Mouse (Mus musculus): Measurements from ENCODE around the gene Afmid. TPM values are rescaled to one million over a fixed set of nuclear protein-coding genes. Genes with fewer than 3 reads are reported as not detected.

Afmid gene
- polyA plus RNA-seq, 1 experiment from 2014 or later, result 5.7 TPM

- DNase-seq (ENCODE audit: low spot score) (no peak), ATAC-seq (no peak)
- WGBS, result 10% methylated on average over 8 of the region's 8 CpGs
- no peak overlapping the region for H3K27ac ChIP-seq (ENCODE audit: low read depth, low read length)
- H3K4me3 ChIP-seq (ENCODE audit: low read depth, low read length), result no peak overlapping the region
- H3K9me3 ChIP-seq (replicated peaks; ENCODE audit: control insufficient read depth, low read length), result no peaks in the 10 kb centered on the region
- no peaks in the 10 kb centered on the region for H3K36me3 ChIP-seq (ENCODE audit: control insufficient read depth, insufficient read depth, low read length)
- no peak overlapping the region for H3K4me2 ChIP-seq (ENCODE audit: low read length)
- no peak overlapping the region for H3K9ac ChIP-seq (ENCODE audit: low read length)
- peaks cover 14% of the 10 kb centered on the region; the same call in 1 of the 2 replicates for H3K27me3 ChIP-seq (replicated peaks; ENCODE audit: control insufficient read depth, insufficient read depth, low read length)
- H3K4me1 ChIP-seq (ENCODE audit: control insufficient read depth, insufficient read depth, low read length), result peaks cover 10% of the 10 kb centered on the region; the same call in 1 of the 2 replicates
Observed at GRCm38 (mm10) chr11:117881787-117882186, 56.1 kb downstream of the Afmid start.

GRCm38 (mm10) chr11:117882208-117882607, 56.5 kb downstream of the Afmid start:
- 73% methylated on average over 1 of the region's 1 CpGs for WGBS
- Histone ChIP-seq H3K4me3 (ENCODE audit: low read depth, low read length) (no peak overlapping the region), H3K27me3 (replicated peaks; ENCODE audit: control insufficient read depth, insufficient read depth, low read length) (peaks cover 15% of the 10 kb centered on the region; the same call in 1 of the 2 replicates), H3K9me3 (replicated peaks; ENCODE audit: control insufficient read depth, low read length) (no peaks in the 10 kb centered on the region), H3K4me1 (ENCODE audit: control insufficient read depth, insufficient read depth, low read length) (peaks cover 10% of the 10 kb centered on the region; the same call in 1 of the 2 replicates), H3K27ac (ENCODE audit: low read depth, low read length) (no peak overlapping the region), H3K36me3 (ENCODE audit: control insufficient read depth, insufficient read depth, low read length) (no peaks in the 10 kb centered on the region), H3K9ac (ENCODE audit: low read length) (no peak overlapping the region), H3K4me2 (ENCODE audit: low read length) (no peak overlapping the region)
- ATAC-seq, result no peak
- DNase-seq (ENCODE audit: low spot score), result no peak

GRCm38 (mm10) chr11:117886000-117886399, 60.3 kb downstream of the Afmid start:
- no peak for DNase-seq (ENCODE audit: low spot score)
- WGBS, result 70% methylated on average over 5 of the region's 5 CpGs
- Histone ChIP-seq H3K9ac (ENCODE audit: low read length) (no peak overlapping the region), H3K4me2 (ENCODE audit: low read length) (no peak overlapping the region), H3K27ac (ENCODE audit: low read depth, low read length) (no peak overlapping the region), H3K36me3 (ENCODE audit: control insufficient read depth, insufficient read depth, low read length) (no peaks in the 10 kb centered on the region), H3K4me3 (ENCODE audit: low read depth, low read length) (no peak overlapping the region), H3K27me3 (replicated peaks; ENCODE audit: control insufficient read depth, insufficient read depth, low read length) (peaks cover 39% of the 10 kb centered on the region), H3K4me1 (ENCODE audit: control insufficient read depth, insufficient read depth, low read length) (peaks cover 27% of the 10 kb centered on the region), H3K9me3 (replicated peaks; ENCODE audit: control insufficient read depth, low read length) (no peaks in the 10 kb centered on the region)
- no peak for ATAC-seq

GRCm38 (mm10) chr11:117888168-117888852, 62.6 kb downstream of the Afmid start:
- Histone ChIP-seq H3K4me3 (ENCODE audit: low read depth, low read length) (no peak overlapping the region), H3K27ac (ENCODE audit: low read depth, low read length) (no peak overlapping the region), H3K9ac (ENCODE audit: low read length) (peak overlapping the region; percentile 41), H3K36me3 (ENCODE audit: control insufficient read depth, insufficient read depth, low read length) (no peaks in the 10 kb centered on the region), H3K27me3 (replicated peaks; ENCODE audit: control insufficient read depth, insufficient read depth, low read length) (peaks cover 57% of the 10 kb centered on the region), H3K4me2 (ENCODE audit: low read length) (peak overlapping the region; percentile 47), H3K4me1 (ENCODE audit: control insufficient read depth, insufficient read depth, low read length) (peaks cover 29% of the 10 kb centered on the region), H3K9me3 (replicated peaks; ENCODE audit: control insufficient read depth, low read length) (no peaks in the 10 kb centered on the region)
- WGBS, result 9% methylated on average over 20 of the region's 20 CpGs
- no peak for ATAC-seq
- DNase-seq (ENCODE audit: low spot score), result no peak

GRCm38 (mm10) chr11:117888853-117889822, 63.4 kb downstream of the Afmid start:
- Histone ChIP-seq H3K27me3 (replicated peaks; ENCODE audit: control insufficient read depth, insufficient read depth, low read length) (peaks cover 60% of the 10 kb centered on the region), H3K9ac (ENCODE audit: low read length) (peak overlapping the region; percentile 41), H3K27ac (ENCODE audit: low read depth, low read length) (peak overlapping the region; percentile 49), H3K4me3 (ENCODE audit: low read depth, low read length) (peak overlapping the region; percentile 13; the same call in 1 of the 2 replicates), H3K36me3 (ENCODE audit: control insufficient read depth, insufficient read depth, low read length) (no peaks in the 10 kb centered on the region), H3K4me1 (ENCODE audit: control insufficient read depth, insufficient read depth, low read length) (peaks cover 29% of the 10 kb centered on the region), H3K9me3 (replicated peaks; ENCODE audit: control insufficient read depth, low read length) (no peaks in the 10 kb centered on the region), H3K4me2 (ENCODE audit: low read length) (peak overlapping the region; percentile 47)
- ATAC-seq (peak; percentile 40; the same call in 1 of the 2 replicates), DNase-seq (ENCODE audit: low spot score) (peak; percentile 48)
- 1% methylated on average over 33 of the region's 33 CpGs for WGBS

Other genes starting within 250 kb of the Afmid start
- 20.0 and 24.5 TPM in 2 replicates for gene Tnrc6c, start 171.6 kb upstream of the Afmid start, polyA plus RNA-seq (2014; fragmentation: Nextera tagmentation; extraction: Ambion mirVana)
- gene Tmc8, start 43.8 kb upstream of the Afmid start, polyA plus RNA-seq (2014; fragmentation: Nextera tagmentation; extraction: Ambion mirVana), result 0.29 and 0.68 TPM in 2 replicates
- gene Tmc6, start 43.7 kb upstream of the Afmid start, polyA plus RNA-seq (2014; fragmentation: Nextera tagmentation; extraction: Ambion mirVana), result 1.7 and 2.6 TPM in 2 replicates
- gene 6030468B19Rik, start 28.3 kb upstream of the Afmid start, polyA plus RNA-seq (2014; fragmentation: Nextera tagmentation; extraction: Ambion mirVana), result not detected in 2 replicates
- gene Gm20708, start 16.3 kb upstream of the Afmid start, polyA plus RNA-seq (2014; fragmentation: Nextera tagmentation; extraction: Ambion mirVana), result 0.41 and 1.3 TPM in 2 replicates
- 19.2 and 20.7 TPM in 2 replicates for gene Syngr2, start 16.3 kb upstream of the Afmid start, polyA plus RNA-seq (2014; fragmentation: Nextera tagmentation; extraction: Ambion mirVana)
- 44.9 and 67.8 TPM in 2 replicates for gene Tk1, start 168 bp downstream of the Afmid start, polyA plus RNA-seq (2014; fragmentation: Nextera tagmentation; extraction: Ambion mirVana)
- gene Birc5, start 23.3 kb downstream of the Afmid start, polyA plus RNA-seq (2014; fragmentation: Nextera tagmentation; extraction: Ambion mirVana), result 106 and 145 TPM in 2 replicates
- not detected in 2 replicates for gene Tmem235, start 34.8 kb downstream of the Afmid start, polyA plus RNA-seq (2014; fragmentation: Nextera tagmentation; extraction: Ambion mirVana)
- 3.3 and 3.4 TPM in 2 replicates for gene Tha1, start 47.6 kb downstream of the Afmid start, polyA plus RNA-seq (2014; fragmentation: Nextera tagmentation; extraction: Ambion mirVana)
- 8.1 and 8.7 TPM in 2 replicates for gene Socs3, start 144.1 kb downstream of the Afmid start, polyA plus RNA-seq (2014; fragmentation: Nextera tagmentation; extraction: Ambion mirVana)
- 43.1 and 49.2 TPM in 2 replicates for gene Pgs1, start 160.4 kb downstream of the Afmid start, polyA plus RNA-seq (2014; fragmentation: Nextera tagmentation; extraction: Ambion mirVana)

Data from forebrain, embryonic 14.5 days (tissue).